7 mouse cellular contexts compared by ENCODE assay signal in genomic region chr6:140853508-140853907, GRCm38 (mm10).
DNase-seq lines count a peak whose midpoint lies in the region; ATAC-seq and TF ChIP-seq lines count a peak whose summit lies in the region.

No protein-coding gene starts in this region.

- H3K4me3 ChIP-seq in liver, adult 2 months (ENCODE audit: insufficient read depth, low read depth, low read length), result no peak overlapping the region
- no peak overlapping the region for H3K4me3 ChIP-seq in liver, embryonic 11.5 days (ENCODE audit: low read depth, low read length)
- no peak overlapping the region for H3K4me3 ChIP-seq in ES-E14 (ENCODE audit: insufficient read depth in 1 of 2, low read depth in 1 of 2, low read length in 2 of 2, poor library complexity in 1 of 2, severe bottlenecking in 1 of 2)

- WGBS in liver, adult 2 months, result 41% methylated on average over 5 of the region's 5 CpGs
- 41% methylated on average over 5 of the region's 5 CpGs for whole genome bisulfite sequencing in liver, embryonic 11.5 days

- H3K9ac ChIP-seq in liver, adult 2 months (ENCODE audit: low read depth, low read length), result no peak overlapping the region
- H3K9ac ChIP-seq in liver, embryonic 11.5 days (ENCODE audit: low read depth, low read length), result no peak overlapping the region
- H3K9ac ChIP-seq in ES-E14 (ENCODE audit: insufficient read depth, low read depth, low read length, poor library complexity, severe bottlenecking), result no peak overlapping the region

- peak; percentile 43 for DNase-seq in liver, adult 2 months (ENCODE audit: extremely low read depth, low read depth, low spot score)
- DNase-seq in liver, embryonic 11.5 days (ENCODE audit: low spot score), result no peak
- DNase-seq in ES-E14 (ENCODE audit: low read depth, low spot score), result peak; percentile 69
- peak; percentile 70 for DNase-seq in adrenal gland, postnatal 14 days
- peak; percentile 53 for DNase-seq in embryo, embryonic 9.5 days (ENCODE audit: extremely low spot score)
- peak; percentile 47 for DNase-seq in layer of hippocampus, adult 9-11 months
- peak; percentile 26 for DNase-seq in retina, adult 2 months (ENCODE audit: low read depth, low spot score)

- in situ Hi-C loops in ES-E14 (cut with MboI; ENCODE audit: low sequenced_read_pairs in 2 of 2, unreplicated experiment in 2 of 2), result no loop called here

- TF ChIP-seq POLR2A in liver, adult 2 months (IDR thresholded peaks at IDR 0.05; ENCODE audit: extremely low read depth, insufficient read depth, low read length), result no peak

- no peaks in the 10 kb centered on the region for H3K36me3 ChIP-seq in liver, adult 2 months (ENCODE audit: control insufficient read depth, insufficient read depth, low read length)
- no peaks in the 10 kb centered on the region for H3K36me3 ChIP-seq in liver, embryonic 11.5 days (ENCODE audit: control insufficient read depth, insufficient read depth, low read length)
- no peaks in the 10 kb centered on the region for H3K36me3 ChIP-seq in ES-E14 (ENCODE audit: control insufficient read depth, insufficient read depth, low read length, poor library complexity, severe bottlenecking)

- peaks cover 4% of the 10 kb centered on the region; the same call in 1 of the 2 replicates for H3K27me3 ChIP-seq in liver, adult 2 months (ENCODE audit: control insufficient read depth, insufficient read depth, low read length)
- no peaks in the 10 kb centered on the region for H3K27me3 ChIP-seq in liver, embryonic 11.5 days (replicated peaks; ENCODE audit: control insufficient read depth, insufficient read depth, low read length)

- H3K79me2 ChIP-seq in liver, adult 2 months (ENCODE audit: control insufficient read depth, insufficient read depth, low read length), result no peaks in the 10 kb centered on the region

- H3K27ac ChIP-seq in liver, adult 2 months (replicated peaks; ENCODE audit: insufficient read depth, low read depth, low read length), result no peak overlapping the region
- no peak overlapping the region for H3K27ac ChIP-seq in liver, embryonic 11.5 days (ENCODE audit: low read depth, low read length)
- H3K27ac ChIP-seq in ES-E14 (ENCODE audit: insufficient read depth, low read depth, low read length, poor library complexity, severe bottlenecking), result no peak overlapping the region

- ATAC-seq in liver, embryonic 11.5 days (replicated peaks; ENCODE audit: low FRiP score), result no peak

- TF ChIP-seq CTCF in liver, adult 2 months (IDR thresholded peaks at IDR 0.05; ENCODE audit: low read depth, low read length), result peak; percentile 48; the same call in 1 of the 2 replicates

- no peaks in the 10 kb centered on the region for H3K9me3 ChIP-seq in liver, embryonic 11.5 days (ENCODE audit: control insufficient read depth, low read length)
- H3K9me3 ChIP-seq in ES-E14 (ENCODE audit: control insufficient read depth, insufficient read depth, low read depth, low read length), result no peaks in the 10 kb centered on the region

- H3K4me2 ChIP-seq in liver, embryonic 11.5 days, result no peak overlapping the region

- no peaks in the 10 kb centered on the region for H3K4me1 ChIP-seq in liver, adult 2 months (ENCODE audit: control insufficient read depth, insufficient read depth, low read length)
- H3K4me1 ChIP-seq in liver, embryonic 11.5 days (replicated peaks; ENCODE audit: control insufficient read depth, insufficient read depth, low read length), result no peaks in the 10 kb centered on the region
- no peaks in the 10 kb centered on the region for H3K4me1 ChIP-seq in ES-E14 (ENCODE audit: control insufficient read depth in 2 of 2, insufficient read depth in 2 of 2, low read length in 2 of 2, poor library complexity in 1 of 2)

TF ChIP-seq in ES-E14, 5 proteins besides CTCF, POLR2A, EP300 and RAD21:
- no peak for TF ChIP-seq MAFK (IDR thresholded peaks at IDR 0.05; ENCODE audit: insufficient read depth, low read depth, low read length)
- peak; percentile 30 for TF ChIP-seq ZC3H11A (IDR thresholded peaks at IDR 0.05; ENCODE audit: borderline replicate concordance, low read depth, low read length)
- TF ChIP-seq HCFC1 (IDR thresholded peaks at IDR 0.05; ENCODE audit: borderline replicate concordance, insufficient read depth, low read length), result no peak
- peak; percentile 76 for TF ChIP-seq ZNF384 (IDR thresholded peaks at IDR 0.05; ENCODE audit: low read depth, low read length)
- no peak for TF ChIP-seq CHD2 (IDR thresholded peaks at IDR 0.05; ENCODE audit: low read depth, low read length)
